Mouse (Mus musculus) frontal cortex, postnatal 25 days (tissue): Measurements from ENCODE around the gene Thap11.

Source experiments
- DNase-seq, 2 experiments: peaks; one replicate each; pipeline ENCODE4 v3.0.0; 2022; ENCODE audit warnings: low spot score in 2 of 2

Gene Thap11

DNA sequence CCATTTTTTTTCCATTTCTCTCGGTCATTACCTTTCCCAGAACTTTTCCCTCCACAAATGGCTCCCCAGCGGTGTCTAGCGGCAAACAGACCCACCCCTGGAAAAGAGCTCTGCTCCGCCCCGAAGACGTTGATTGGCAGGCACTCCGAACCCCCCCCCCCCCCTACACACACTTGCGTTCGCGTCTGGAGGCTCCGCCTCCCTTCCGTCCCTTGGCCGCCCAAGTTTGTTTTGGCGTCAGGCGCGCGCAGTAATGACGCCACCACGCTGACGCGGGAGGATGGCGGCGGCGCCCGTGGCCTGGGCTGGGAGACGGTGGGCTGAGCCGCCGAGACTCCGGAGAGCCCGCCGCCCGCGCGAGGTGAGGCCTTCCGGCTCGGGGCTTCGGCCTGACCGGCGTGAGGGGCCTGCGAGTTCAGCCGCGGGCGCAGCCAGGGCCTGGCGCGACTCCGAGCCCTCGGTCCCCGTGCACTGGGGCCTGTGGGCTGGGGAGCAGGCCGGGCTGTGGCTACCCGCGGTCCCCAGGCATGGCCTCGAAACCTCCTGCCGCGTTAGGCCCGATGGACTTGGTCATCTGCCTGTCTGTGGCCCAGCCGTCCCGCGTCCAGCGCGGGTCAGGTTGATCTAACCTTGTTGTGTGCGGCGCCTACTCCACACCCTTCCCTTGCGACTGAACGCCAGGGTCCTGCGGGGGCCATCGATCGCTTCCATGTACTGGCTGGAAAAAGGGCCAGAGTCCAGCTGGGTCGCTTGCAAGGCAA, 45.4 kb downstream of the Thap11 start, which contains the start of gene Pskh1:
TSS of gene Pskh1 (plus strand) at position 262 of the 761 bp plus-strand sequence.
- peak; percentile 84 to 91 for DNase-seq

DNA sequence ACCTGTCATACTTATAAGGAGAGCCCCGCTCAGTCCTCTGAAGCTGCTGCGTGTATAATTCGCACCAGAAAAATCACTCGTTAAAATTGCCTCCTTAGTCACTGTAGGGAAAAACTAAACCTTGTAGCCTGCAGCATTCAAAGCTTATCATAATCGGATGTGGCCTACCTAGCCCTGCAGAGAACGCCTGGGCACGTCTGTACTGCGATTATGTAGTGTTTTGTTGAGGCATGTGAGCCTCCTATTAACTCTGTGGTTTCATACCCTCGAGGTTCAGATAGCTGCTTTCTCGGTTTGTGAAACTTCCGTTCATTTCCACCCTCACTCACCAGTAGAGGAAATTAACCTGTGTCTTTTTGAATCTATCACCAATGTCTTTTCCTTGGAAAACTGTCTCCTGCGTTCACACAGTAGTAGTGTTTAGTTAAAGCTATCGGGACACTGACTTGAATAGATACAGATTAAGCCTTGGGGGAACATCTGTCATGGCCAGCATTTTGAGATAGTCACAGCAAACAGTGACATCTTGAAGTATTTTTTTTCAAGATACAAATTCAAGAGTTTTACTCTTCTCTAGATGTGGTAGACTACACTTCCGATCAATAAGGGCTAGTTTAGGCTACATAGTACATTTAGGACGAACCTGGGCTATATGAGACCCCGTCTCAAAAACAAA, 46.1 kb downstream of the Thap11 start:
- no peak for DNase-seq
